Mouse (Mus musculus): Measurements from ENCODE around the gene Hdlbp. TPM values are rescaled to one million over a fixed set of nuclear protein-coding genes. Genes with fewer than 3 reads are reported as not detected.
"Not testable (repeated sequence)": the region's sequence is repeated elsewhere in the genome, so short reads cannot be mapped to it uniquely, and the experiment has no call there.

The Hdlbp gene
- polyA plus RNA-seq, 1 experiment from 2014 or later: 170 TPM

DNA sequence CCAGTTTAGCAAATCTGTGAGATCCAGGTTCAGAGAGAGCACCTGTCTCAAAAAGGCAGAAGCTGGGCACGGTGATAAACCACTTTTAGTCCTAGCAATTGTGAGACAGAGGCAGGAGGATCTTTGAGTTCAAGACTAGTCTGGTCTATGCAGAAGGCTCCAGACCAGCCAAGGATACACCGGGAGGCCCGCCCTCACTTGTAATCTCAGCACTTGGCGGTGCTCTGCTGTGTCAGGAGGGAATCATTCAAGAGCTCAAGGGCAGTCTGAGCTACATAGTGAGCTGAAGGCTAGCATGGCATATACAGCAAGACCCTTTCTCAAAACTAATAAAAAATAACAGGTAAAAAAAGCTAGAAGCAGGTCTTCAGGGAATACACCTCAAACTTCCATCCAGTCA, 10.0 kb downstream of the Hdlbp start:
- 64% methylated on average over 4 of the region's 4 CpGs for WGBS
- no peak for ATAC-seq
- H3K4me1 ChIP-seq (replicated peaks; ENCODE audit: control insufficient read depth, insufficient read depth, low read length): no peaks in the 10 kb centered on the region
- H3K9me3 ChIP-seq (ENCODE audit: control insufficient read depth): no peaks in the 10 kb centered on the region
- H3K4me2 ChIP-seq (replicated peaks; ENCODE audit: low read depth): no peak overlapping the region
- H3K36me3 ChIP-seq (ENCODE audit: control insufficient read depth, insufficient read depth): no peaks in the 10 kb centered on the region
- no peak overlapping the region for H3K9ac ChIP-seq (ENCODE audit: low read depth, low read length)
- H3K4me3 ChIP-seq (ENCODE audit: low read depth, low read length): no peak overlapping the region
- H3K27me3 ChIP-seq (replicated peaks; ENCODE audit: control insufficient read depth, insufficient read depth, low read length): no peaks in the 10 kb centered on the region
- TF ChIP-seq CTCF (IDR thresholded peaks at IDR 0.05; ENCODE audit: low read depth): no peak
- no peak overlapping the region for H3K27ac ChIP-seq (ENCODE audit: low read depth, low read length)

DNA sequence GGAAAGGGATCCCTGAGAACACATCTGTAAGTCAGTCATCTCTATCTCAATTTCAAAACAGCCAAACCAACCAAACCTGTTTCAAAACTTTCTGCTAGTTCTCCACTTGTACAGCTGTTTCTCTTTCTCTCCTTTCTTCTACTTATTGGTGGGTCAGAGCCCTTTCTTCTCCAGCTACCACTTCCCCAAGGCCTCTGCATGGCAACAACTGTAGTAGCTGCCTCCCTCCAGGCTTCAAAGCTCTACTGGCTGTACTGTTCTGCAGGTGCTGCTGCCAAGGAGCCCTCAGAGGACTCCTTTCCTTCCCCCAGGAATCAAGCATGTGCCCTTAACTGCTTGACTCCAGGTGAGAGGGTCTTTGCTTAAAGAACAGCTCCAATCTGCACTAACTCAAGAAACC, 12.9 kb downstream of the Hdlbp start:
- no peaks in the 10 kb centered on the region for H3K9me3 ChIP-seq (ENCODE audit: control insufficient read depth)
- no peak for TF ChIP-seq CTCF (IDR thresholded peaks at IDR 0.05; ENCODE audit: low read depth)
- H3K4me1 ChIP-seq (replicated peaks; ENCODE audit: control insufficient read depth, insufficient read depth, low read length): no peaks in the 10 kb centered on the region
- H3K4me2 ChIP-seq (replicated peaks; ENCODE audit: low read depth): no peak overlapping the region
- H3K9ac ChIP-seq (ENCODE audit: low read depth, low read length): no peak overlapping the region
- no peak overlapping the region for H3K27ac ChIP-seq (ENCODE audit: low read depth, low read length)
- no peaks in the 10 kb centered on the region for H3K27me3 ChIP-seq (replicated peaks; ENCODE audit: control insufficient read depth, insufficient read depth, low read length)
- no peaks in the 10 kb centered on the region for H3K36me3 ChIP-seq (ENCODE audit: control insufficient read depth, insufficient read depth)
- no peak for ATAC-seq
- H3K4me3 ChIP-seq (ENCODE audit: low read depth, low read length): no peak overlapping the region

DNA sequence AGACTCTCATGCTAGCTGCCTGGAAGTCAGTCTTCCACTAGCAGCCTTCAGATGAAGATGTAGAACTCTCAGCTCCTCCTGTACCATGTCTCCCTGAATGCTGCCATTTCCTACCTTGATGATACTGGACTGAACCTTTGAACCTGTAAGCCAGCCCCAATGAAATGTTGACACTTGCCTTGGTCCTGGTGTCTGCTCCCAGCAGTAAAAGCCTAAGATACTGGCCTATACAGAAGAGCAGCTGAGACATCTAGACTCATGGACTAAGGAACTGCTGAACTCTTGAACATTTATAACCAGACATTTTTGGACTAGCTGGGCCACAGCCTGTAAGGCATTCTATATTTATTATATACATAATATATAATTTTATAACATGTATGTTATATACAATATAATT, 13.5 kb downstream of the Hdlbp start:
- peak; percentile 65; the same call in 1 of the 2 replicates for ATAC-seq
- Histone ChIP-seq H3K9ac (ENCODE audit: low read depth, low read length) (no peak overlapping the region), H3K36me3 (ENCODE audit: control insufficient read depth, insufficient read depth) (no peaks in the 10 kb centered on the region), H3K4me1 (replicated peaks; ENCODE audit: control insufficient read depth, insufficient read depth, low read length) (no peaks in the 10 kb centered on the region), H3K27me3 (replicated peaks; ENCODE audit: control insufficient read depth, insufficient read depth, low read length) (no peaks in the 10 kb centered on the region), H3K9me3 (ENCODE audit: control insufficient read depth) (no peaks in the 10 kb centered on the region), H3K27ac (ENCODE audit: low read depth, low read length) (no peak overlapping the region), H3K4me2 (replicated peaks; ENCODE audit: low read depth) (no peak overlapping the region), H3K4me3 (ENCODE audit: low read depth, low read length) (no peak overlapping the region)
- no peak for TF ChIP-seq CTCF (IDR thresholded peaks at IDR 0.05; ENCODE audit: low read depth)

- Histone ChIP-seq H3K4me3 (ENCODE audit: low read depth, low read length) (no peak overlapping the region), H3K27me3 (replicated peaks; ENCODE audit: control insufficient read depth, insufficient read depth, low read length) (no peaks in the 10 kb centered on the region), H3K4me2 (replicated peaks; ENCODE audit: low read depth) (no peak overlapping the region), H3K36me3 (ENCODE audit: control insufficient read depth, insufficient read depth) (no peaks in the 10 kb centered on the region), H3K9ac (ENCODE audit: low read depth, low read length) (no peak overlapping the region), H3K4me1 (replicated peaks; ENCODE audit: control insufficient read depth, insufficient read depth, low read length) (peaks cover 11% of the 10 kb centered on the region), H3K27ac (ENCODE audit: low read depth, low read length) (no peak overlapping the region), H3K9me3 (ENCODE audit: control insufficient read depth) (no peaks in the 10 kb centered on the region)
- no peak for ATAC-seq
- TF ChIP-seq CTCF (IDR thresholded peaks at IDR 0.05; ENCODE audit: low read depth): no peak
- WGBS: 41% methylated on average over 3 of the region's 3 CpGs
Measured at GRCm38 (mm10) chr1:93459101-93459500, 19.5 kb downstream of the Hdlbp start.

DNA sequence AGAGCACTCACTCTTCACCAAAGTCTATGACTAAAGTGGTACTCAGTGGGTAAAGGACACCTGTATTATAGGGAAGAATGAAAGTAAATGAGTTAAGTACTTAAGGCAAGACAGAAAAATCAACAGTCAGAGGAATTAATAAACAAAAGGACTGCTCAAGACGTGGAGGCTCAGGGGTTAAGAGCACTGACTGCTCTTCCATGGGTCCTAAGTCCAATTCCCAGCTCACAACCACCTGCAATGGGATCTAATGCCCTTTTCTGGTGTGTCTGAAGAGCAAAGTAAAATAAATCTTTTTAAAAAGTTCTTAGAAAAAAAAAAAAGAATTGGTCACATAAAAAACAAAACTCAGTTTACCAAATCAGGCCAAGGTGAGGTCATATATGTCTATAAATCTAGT, 20.3 kb downstream of the Hdlbp start:
- no peak for TF ChIP-seq CTCF (IDR thresholded peaks at IDR 0.05; ENCODE audit: low read depth)
- H3K9me3 ChIP-seq (ENCODE audit: control insufficient read depth): no peaks in the 10 kb centered on the region
- H3K9ac ChIP-seq (ENCODE audit: low read depth, low read length): no peak overlapping the region
- H3K27me3 ChIP-seq (replicated peaks; ENCODE audit: control insufficient read depth, insufficient read depth, low read length): no peaks in the 10 kb centered on the region
- no peak overlapping the region for H3K4me2 ChIP-seq (replicated peaks; ENCODE audit: low read depth)
- H3K27ac ChIP-seq (ENCODE audit: low read depth, low read length): no peak overlapping the region
- no peak overlapping the region for H3K4me3 ChIP-seq (ENCODE audit: low read depth, low read length)
- WGBS: 17% methylated on average over 1 of the region's 1 CpGs
- peak; percentile 38; the same call in 1 of the 2 replicates for ATAC-seq
- peaks cover 11% of the 10 kb centered on the region for H3K4me1 ChIP-seq (replicated peaks; ENCODE audit: control insufficient read depth, insufficient read depth, low read length)
- H3K36me3 ChIP-seq (ENCODE audit: control insufficient read depth, insufficient read depth): no peaks in the 10 kb centered on the region

- TF ChIP-seq CTCF (IDR thresholded peaks at IDR 0.05; ENCODE audit: low read depth): no peak
- no peak overlapping the region for H3K9ac ChIP-seq (ENCODE audit: low read depth, low read length)
- no peaks in the 10 kb centered on the region for H3K9me3 ChIP-seq (ENCODE audit: control insufficient read depth)
- no peak for ATAC-seq
- H3K27me3 ChIP-seq (replicated peaks; ENCODE audit: control insufficient read depth, insufficient read depth, low read length): no peaks in the 10 kb centered on the region
- no peaks in the 10 kb centered on the region for H3K36me3 ChIP-seq (ENCODE audit: control insufficient read depth, insufficient read depth)
- H3K27ac ChIP-seq (ENCODE audit: low read depth, low read length): no peak overlapping the region
- no peak overlapping the region for H3K4me3 ChIP-seq (ENCODE audit: low read depth, low read length)
- no peak overlapping the region for H3K4me2 ChIP-seq (replicated peaks; ENCODE audit: low read depth)
- H3K4me1 ChIP-seq (replicated peaks; ENCODE audit: control insufficient read depth, insufficient read depth, low read length): peaks cover 8% of the 10 kb centered on the region; the same call in 1 of the 2 replicates
Measured at GRCm38 (mm10) chr1:93453721-93454255, 24.8 kb downstream of the Hdlbp start.

- H3K36me3 ChIP-seq (ENCODE audit: control insufficient read depth, insufficient read depth); H3K9ac ChIP-seq (ENCODE audit: low read depth, low read length); ATAC-seq; H3K4me3 ChIP-seq (ENCODE audit: low read depth, low read length); H3K4me2 ChIP-seq (replicated peaks; ENCODE audit: low read depth); H3K27ac ChIP-seq (ENCODE audit: low read depth, low read length); H3K4me1 ChIP-seq (replicated peaks; ENCODE audit: control insufficient read depth, insufficient read depth, low read length); H3K27me3 ChIP-seq (replicated peaks; ENCODE audit: control insufficient read depth, insufficient read depth, low read length); H3K9me3 ChIP-seq (ENCODE audit: control insufficient read depth): not testable (repeated sequence)
- peak; percentile 46 for TF ChIP-seq CTCF (IDR thresholded peaks at IDR 0.05; ENCODE audit: low read depth)
- 84% methylated on average over 5 of the region's 5 CpGs for WGBS
Measured at GRCm38 (mm10) chr1:93450118-93450517, 28.5 kb downstream of the Hdlbp start.

Measured in intestine, postnatal 0 days (tissue).